ENCODE assay signal across 9 mouse cellular contexts in the genomic region with DNA sequence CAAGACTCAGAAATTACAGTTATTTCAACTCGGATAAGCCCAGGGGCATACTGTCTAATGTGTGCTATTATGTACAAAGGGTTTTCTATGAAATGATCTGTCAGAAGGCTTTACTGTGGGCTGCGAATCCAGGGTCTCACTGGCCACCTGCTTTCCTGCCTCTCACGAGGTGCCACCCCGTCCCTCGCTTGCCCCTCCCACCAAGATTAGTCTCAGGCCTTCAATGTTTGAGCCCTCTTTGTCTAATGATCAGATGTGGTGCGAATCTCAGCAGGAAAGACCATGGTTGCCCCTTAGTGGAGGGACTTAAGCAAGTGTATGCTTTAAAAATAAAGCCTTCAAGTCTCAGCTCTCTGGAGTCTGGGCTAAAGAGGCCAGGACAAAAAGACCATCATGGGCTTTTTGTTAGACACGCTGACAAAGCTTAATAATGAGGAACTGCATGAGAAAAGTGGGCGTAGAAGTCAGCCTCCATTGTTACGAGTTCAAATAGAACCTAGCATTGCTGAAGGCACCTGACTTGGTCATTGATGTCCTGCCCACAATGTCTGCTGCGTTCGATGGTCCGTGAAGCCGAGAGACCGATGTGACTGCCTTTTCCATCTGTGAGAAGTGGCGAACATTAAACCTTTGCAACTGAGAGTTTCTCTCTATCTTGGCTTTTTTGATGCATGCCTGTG.
A peak's percentile ranks its signal among the peaks of the same experiment; 100 is the strongest.
DNase-seq lines count a peak whose midpoint lies in the region; ATAC-seq and TF ChIP-seq lines count a peak whose summit lies in the region.
"Had no signal": no experiment of that assay in that cellular context is flagged by ENCODE, and none has a peak within 500 bp of the region (broad histone marks: within the 10 kb centered on the region; RNA-seq: fewer than 3 reads in every experiment).

No protein-coding gene starts in this region.

- TF ChIP-seq CTCF in layer of hippocampus, adult 2 months (conservative IDR thresholded peaks at IDR 0.05), result peak; percentile 34
- no peak; the same call in 1 of the 2 replicates for TF ChIP-seq CTCF in left cerebral cortex, adult 2 months (IDR thresholded peaks at IDR 0.05)

- DNase-seq in layer of hippocampus, adult 2 months (ENCODE audit: low spot score in 2 of 2), result no peak
- no peak for DNase-seq in layer of hippocampus, postnatal 10 days (ENCODE audit: low spot score in 2 of 2)
- no peak for DNase-seq in forebrain, embryonic 11.5 days (ENCODE audit: low spot score)
- DNase-seq in retina, embryonic 14.5 days (ENCODE audit: low spot score), result peak; percentile 51
- no peak for DNase-seq in thymus, postnatal 0 days (ENCODE audit: low spot score)
- DNase-seq in left cerebral cortex, adult 2 months (ENCODE audit: extremely low spot score in 1 of 2, low spot score in 2 of 2), result no peak
- DNase-seq: heart, postnatal 36 days had no signal

- no peak overlapping the region for H3K27ac ChIP-seq in layer of hippocampus, adult 2 months
- H3K27ac ChIP-seq in forebrain, embryonic 11.5 days (ENCODE audit: low read depth, low read length), result no peak overlapping the region
- H3K27ac ChIP-seq in hindbrain, embryonic 15.5 days (replicated peaks), result no peak overlapping the region
- no peak overlapping the region for H3K27ac ChIP-seq in left cerebral cortex, adult 2 months

- WGBS in forebrain, embryonic 11.5 days, result 23% methylated on average over 15 of the region's 15 CpGs
- WGBS in hindbrain, embryonic 15.5 days, result 22% methylated on average over 15 of the region's 15 CpGs

- no peak overlapping the region; the same call in 1 of the 2 replicates for H3K4me2 ChIP-seq in forebrain, embryonic 11.5 days (ENCODE audit: low read depth, low read length, severe bottlenecking)
- no peak overlapping the region for H3K4me2 ChIP-seq in hindbrain, embryonic 15.5 days
- H3K4me2 ChIP-seq: liver, embryonic 11.5 days had no signal

- H3K4me3 ChIP-seq in layer of hippocampus, adult 2 months, result no peak overlapping the region
- H3K4me3 ChIP-seq in forebrain, embryonic 11.5 days (ENCODE audit: low read depth, low read length), result no peak overlapping the region
- H3K4me3 ChIP-seq in hindbrain, embryonic 15.5 days, result no peak overlapping the region
- H3K4me3 ChIP-seq in left cerebral cortex, adult 2 months, result no peak overlapping the region

- peaks cover 2% of the 10 kb centered on the region; the same call in 1 of the 2 replicates for H3K27me3 ChIP-seq in forebrain, embryonic 11.5 days (ENCODE audit: control insufficient read depth, insufficient read depth, low read length)
- H3K27me3 ChIP-seq in hindbrain, embryonic 15.5 days, result no peaks in the 10 kb centered on the region

- H3K4me1 ChIP-seq in forebrain, embryonic 11.5 days (replicated peaks; ENCODE audit: control insufficient read depth, insufficient read depth, low read length), result peaks cover 12% of the 10 kb centered on the region
- peaks cover 11% of the 10 kb centered on the region; the same call in 1 of the 2 replicates for H3K4me1 ChIP-seq in hindbrain, embryonic 15.5 days (replicated peaks)

- no peaks in the 10 kb centered on the region for H3K36me3 ChIP-seq in forebrain, embryonic 11.5 days (ENCODE audit: control insufficient read depth, insufficient read depth, low read length)
- no peaks in the 10 kb centered on the region for H3K36me3 ChIP-seq in hindbrain, embryonic 15.5 days

- intact Hi-C loops in left cerebral cortex, adult 2 months (cut with DNase I), result no loop called here

- ATAC-seq in forebrain, embryonic 11.5 days (replicated peaks; ENCODE audit: low FRiP score), result peak; percentile 65
- peak; percentile 33; the same call in 1 of the 2 replicates for ATAC-seq in hindbrain, embryonic 15.5 days (ENCODE audit: low FRiP score, low read depth)

- H3K9me3 ChIP-seq in forebrain, embryonic 11.5 days (ENCODE audit: control insufficient read depth, low read length), result no peaks in the 10 kb centered on the region
- H3K9me3 ChIP-seq in hindbrain, embryonic 15.5 days, result no peaks in the 10 kb centered on the region

- H3K9ac ChIP-seq in forebrain, embryonic 11.5 days (ENCODE audit: low read length), result no peak overlapping the region
- H3K9ac ChIP-seq in hindbrain, embryonic 15.5 days, result no peak overlapping the region
